22 mouse cellular contexts compared by ENCODE assay signal in genomic region chr14:119532889-119533546, GRCm38 (mm10).
A peak's percentile ranks its signal among the peaks of the same experiment; 100 is the strongest.
DNase-seq lines count a peak whose midpoint lies in the region; ATAC-seq and TF ChIP-seq lines count a peak whose summit lies in the region.
"Had no signal": no experiment of that assay in that cellular context is flagged by ENCODE, and none has a peak within 500 bp of the region (broad histone marks: within the 10 kb centered on the region; RNA-seq: fewer than 3 reads in every experiment).

No protein-coding gene starts in this region.

- DNase-seq in hindbrain, embryonic 11.5 days (ENCODE audit: low spot score) = no peak
- DNase-seq in hindbrain, postnatal 0 days (ENCODE audit: low spot score) = no peak
- DNase-seq in brain, embryonic 14.5 days (ENCODE audit: low read depth) = peak; percentile 46
- no peak for DNase-seq in kidney, adult 8-10 months
- DNase-seq: adrenal gland, adult 8-10 months; adrenal gland, postnatal 25 days; cerebellum, adult 18-20 months; cerebellum, adult 9-10 months; cerebellum, postnatal 14 days; gastrocnemius, postnatal 10 days; gastrocnemius, postnatal 36 days; heart, adult 2 months had no signal

- H3K4me1 ChIP-seq in hindbrain, embryonic 13.5 days (replicated peaks) = no peaks in the 10 kb centered on the region
- H3K4me1 ChIP-seq in hindbrain, embryonic 11.5 days (replicated peaks; ENCODE audit: control insufficient read depth, insufficient read depth, low read length) = no peaks in the 10 kb centered on the region
- H3K4me1 ChIP-seq in hindbrain, postnatal 0 days (ENCODE audit: insufficient read depth, low read length) = no peaks in the 10 kb centered on the region
- H3K4me1 ChIP-seq in hindbrain, embryonic 16.5 days (ENCODE audit: control insufficient read depth, insufficient read depth, low read depth, low read length) = no peaks in the 10 kb centered on the region
- 0 out of 2 replicates have a peak, but pooled peaks cover 2% of the 10 kb centered on the region for H3K4me1 ChIP-seq in midbrain, embryonic 16.5 days (ENCODE audit: control insufficient read depth, insufficient read depth, low read length)
- no peaks in the 10 kb centered on the region for H3K4me1 ChIP-seq in neural tube, embryonic 15.5 days
- H3K4me1 ChIP-seq: forebrain, embryonic 10.5 days; forebrain, embryonic 13.5 days; heart, embryonic 10.5 days had no signal

- H3K27ac ChIP-seq in hindbrain, embryonic 13.5 days = 0 out of 2 replicates have a peak overlapping the region, but pooled peaks have one; percentile 40
- no peak overlapping the region for H3K27ac ChIP-seq in hindbrain, embryonic 11.5 days (ENCODE audit: low read depth, low read length)
- no peak overlapping the region for H3K27ac ChIP-seq in hindbrain, postnatal 0 days
- no peak overlapping the region for H3K27ac ChIP-seq in hindbrain, embryonic 16.5 days (ENCODE audit: low read depth, low read length)
- H3K27ac ChIP-seq in midbrain, embryonic 16.5 days (ENCODE audit: low read length) = no peak overlapping the region
- no peak overlapping the region for H3K27ac ChIP-seq in neural tube, embryonic 15.5 days (replicated peaks)
- H3K27ac ChIP-seq: forebrain, embryonic 10.5 days; forebrain, embryonic 13.5 days; heart, adult 2 months; heart, embryonic 10.5 days had no signal

- no peak overlapping the region for H3K4me2 ChIP-seq in hindbrain, embryonic 13.5 days
- no peak overlapping the region for H3K4me2 ChIP-seq in hindbrain, embryonic 11.5 days (replicated peaks; ENCODE audit: low read depth, low read length)
- H3K4me2 ChIP-seq in hindbrain, postnatal 0 days (ENCODE audit: low read depth, low read length) = peak overlapping the region; percentile 18; the same call in 1 of the 2 replicates
- no peak overlapping the region; the same call in 1 of the 2 replicates for H3K4me2 ChIP-seq in hindbrain, embryonic 16.5 days (ENCODE audit: low read length)
- peak overlapping the region; percentile 18 for H3K4me2 ChIP-seq in midbrain, embryonic 16.5 days (ENCODE audit: low read length)
- no peak overlapping the region for H3K4me2 ChIP-seq in neural tube, embryonic 15.5 days
- H3K4me2 ChIP-seq: forebrain, embryonic 13.5 days had no signal

- H3K9me3 ChIP-seq in hindbrain, embryonic 13.5 days = no peaks in the 10 kb centered on the region
- no peaks in the 10 kb centered on the region for H3K9me3 ChIP-seq in hindbrain, embryonic 11.5 days (ENCODE audit: control insufficient read depth, low read length)
- no peaks in the 10 kb centered on the region for H3K9me3 ChIP-seq in hindbrain, postnatal 0 days (ENCODE audit: low read length)
- no peaks in the 10 kb centered on the region for H3K9me3 ChIP-seq in hindbrain, embryonic 16.5 days (ENCODE audit: control insufficient read depth, low read length)
- H3K9me3 ChIP-seq in midbrain, embryonic 16.5 days (replicated peaks; ENCODE audit: control insufficient read depth, low read length, poor library complexity, severe bottlenecking) = no peaks in the 10 kb centered on the region
- H3K9me3 ChIP-seq in neural tube, embryonic 15.5 days (replicated peaks) = no peaks in the 10 kb centered on the region
- H3K9me3 ChIP-seq: forebrain, embryonic 10.5 days; forebrain, embryonic 13.5 days; heart, embryonic 10.5 days had no signal

- no peaks in the 10 kb centered on the region for H3K27me3 ChIP-seq in hindbrain, embryonic 13.5 days
- H3K27me3 ChIP-seq in hindbrain, embryonic 11.5 days (ENCODE audit: control insufficient read depth, insufficient read depth, low read length) = no peaks in the 10 kb centered on the region
- H3K27me3 ChIP-seq in hindbrain, postnatal 0 days (ENCODE audit: insufficient read depth, low read length) = no peaks in the 10 kb centered on the region
- H3K27me3 ChIP-seq in hindbrain, embryonic 16.5 days (replicated peaks; ENCODE audit: control insufficient read depth, insufficient read depth, low read length) = no peaks in the 10 kb centered on the region
- no peaks in the 10 kb centered on the region for H3K27me3 ChIP-seq in midbrain, embryonic 16.5 days (ENCODE audit: control insufficient read depth, insufficient read depth, low read depth, low read length)
- H3K27me3 ChIP-seq in neural tube, embryonic 15.5 days (replicated peaks) = no peaks in the 10 kb centered on the region
- H3K27me3 ChIP-seq: forebrain, embryonic 13.5 days had no signal

- ATAC-seq in hindbrain, embryonic 13.5 days (ENCODE audit: low FRiP score) = no peak
- no peak for ATAC-seq in hindbrain, embryonic 11.5 days (ENCODE audit: low FRiP score)
- no peak for ATAC-seq in hindbrain, postnatal 0 days
- no peak for ATAC-seq in hindbrain, embryonic 16.5 days
- ATAC-seq in midbrain, embryonic 16.5 days = peak; percentile 80
- no peak for ATAC-seq in neural tube, embryonic 15.5 days (ENCODE audit: low FRiP score)
- ATAC-seq: activated CD4-positive, CD25-positive, alpha-beta regulatory T cell, adult 4 months; forebrain, embryonic 13.5 days; forebrain, embryonic 16.5 days; inflammation-experienced regulatory T-cells, adult 6 months had no signal

- WGBS in hindbrain, embryonic 13.5 days = 65% methylated on average over 13 of the region's 13 CpGs
- WGBS in hindbrain, embryonic 11.5 days = 73% methylated on average over 13 of the region's 13 CpGs
- 60% methylated on average over 13 of the region's 13 CpGs for WGBS in hindbrain, postnatal 0 days
- WGBS in hindbrain, embryonic 16.5 days = 61% methylated on average over 13 of the region's 13 CpGs
- WGBS in midbrain, embryonic 16.5 days = 57% methylated on average over 13 of the region's 13 CpGs
- WGBS in neural tube, embryonic 15.5 days = 71% methylated on average over 13 of the region's 13 CpGs

- no peak overlapping the region for H3K4me3 ChIP-seq in hindbrain, embryonic 13.5 days
- H3K4me3 ChIP-seq in hindbrain, embryonic 11.5 days (ENCODE audit: low read depth, low read length) = no peak overlapping the region
- no peak overlapping the region for H3K4me3 ChIP-seq in hindbrain, postnatal 0 days (ENCODE audit: low read length)
- no peak overlapping the region for H3K4me3 ChIP-seq in hindbrain, embryonic 16.5 days (ENCODE audit: low read length)
- H3K4me3 ChIP-seq in midbrain, embryonic 16.5 days (ENCODE audit: low read depth, low read length) = no peak overlapping the region
- no peak overlapping the region for H3K4me3 ChIP-seq in neural tube, embryonic 15.5 days (replicated peaks)
- H3K4me3 ChIP-seq: forebrain, embryonic 10.5 days; forebrain, embryonic 13.5 days; heart, adult 2 months; heart, embryonic 10.5 days had no signal

- TF ChIP-seq POLR2A in brain, embryonic 14.5 days (IDR thresholded peaks at IDR 0.05; ENCODE audit: borderline replicate concordance, extremely low read depth, insufficient read depth, insufficient read length, poor library complexity, severe bottlenecking) = no peak

- no peak overlapping the region for H3K9ac ChIP-seq in hindbrain, embryonic 13.5 days
- no peak overlapping the region for H3K9ac ChIP-seq in hindbrain, embryonic 11.5 days (ENCODE audit: low read depth, low read length)
- no peak overlapping the region for H3K9ac ChIP-seq in hindbrain, postnatal 0 days (replicated peaks; ENCODE audit: low read length)
- H3K9ac ChIP-seq in hindbrain, embryonic 16.5 days (ENCODE audit: low read depth, low read length) = no peak overlapping the region
- no peak overlapping the region for H3K9ac ChIP-seq in midbrain, embryonic 16.5 days (ENCODE audit: low read depth, low read length)
- no peak overlapping the region for H3K9ac ChIP-seq in neural tube, embryonic 15.5 days (replicated peaks)
- H3K9ac ChIP-seq: forebrain, embryonic 13.5 days had no signal

- no peaks in the 10 kb centered on the region for H3K36me3 ChIP-seq in hindbrain, embryonic 13.5 days
- no peaks in the 10 kb centered on the region for H3K36me3 ChIP-seq in hindbrain, embryonic 11.5 days (ENCODE audit: control insufficient read depth, insufficient read depth, low read length)
- no peaks in the 10 kb centered on the region for H3K36me3 ChIP-seq in hindbrain, postnatal 0 days (ENCODE audit: insufficient read depth, low read length)
- H3K36me3 ChIP-seq in hindbrain, embryonic 16.5 days (ENCODE audit: control insufficient read depth, insufficient read depth, low read length) = no peaks in the 10 kb centered on the region
- H3K36me3 ChIP-seq in midbrain, embryonic 16.5 days (ENCODE audit: control insufficient read depth, insufficient read depth, low read length) = no peaks in the 10 kb centered on the region
- no peaks in the 10 kb centered on the region for H3K36me3 ChIP-seq in neural tube, embryonic 15.5 days
- H3K36me3 ChIP-seq: forebrain, embryonic 10.5 days; heart, embryonic 10.5 days had no signal

- no peak for TF ChIP-seq CTCF in hindbrain, postnatal 0 days (IDR thresholded peaks at IDR 0.05; ENCODE audit: low read depth)
- no peak for TF ChIP-seq CTCF in brain, embryonic 14.5 days (IDR thresholded peaks at IDR 0.05; ENCODE audit: borderline replicate concordance, extremely low read depth, insufficient read depth, insufficient read length)

Comparison
In these comparisons a context has a peak if more than half of its experiments do, and no peak if none do; other contexts are left out.
1. H3K4me2 ChIP-seq: peak in hindbrain, postnatal 0 days (single experiment) and midbrain, embryonic 16.5 days (single experiment); none in hindbrain, embryonic 13.5 days (single experiment), hindbrain, embryonic 11.5 days (single experiment), hindbrain, embryonic 16.5 days (single experiment) and neural tube, embryonic 15.5 days (single experiment).